ENCODE assay signal across 8 mouse cellular contexts in the genomic region with DNA sequence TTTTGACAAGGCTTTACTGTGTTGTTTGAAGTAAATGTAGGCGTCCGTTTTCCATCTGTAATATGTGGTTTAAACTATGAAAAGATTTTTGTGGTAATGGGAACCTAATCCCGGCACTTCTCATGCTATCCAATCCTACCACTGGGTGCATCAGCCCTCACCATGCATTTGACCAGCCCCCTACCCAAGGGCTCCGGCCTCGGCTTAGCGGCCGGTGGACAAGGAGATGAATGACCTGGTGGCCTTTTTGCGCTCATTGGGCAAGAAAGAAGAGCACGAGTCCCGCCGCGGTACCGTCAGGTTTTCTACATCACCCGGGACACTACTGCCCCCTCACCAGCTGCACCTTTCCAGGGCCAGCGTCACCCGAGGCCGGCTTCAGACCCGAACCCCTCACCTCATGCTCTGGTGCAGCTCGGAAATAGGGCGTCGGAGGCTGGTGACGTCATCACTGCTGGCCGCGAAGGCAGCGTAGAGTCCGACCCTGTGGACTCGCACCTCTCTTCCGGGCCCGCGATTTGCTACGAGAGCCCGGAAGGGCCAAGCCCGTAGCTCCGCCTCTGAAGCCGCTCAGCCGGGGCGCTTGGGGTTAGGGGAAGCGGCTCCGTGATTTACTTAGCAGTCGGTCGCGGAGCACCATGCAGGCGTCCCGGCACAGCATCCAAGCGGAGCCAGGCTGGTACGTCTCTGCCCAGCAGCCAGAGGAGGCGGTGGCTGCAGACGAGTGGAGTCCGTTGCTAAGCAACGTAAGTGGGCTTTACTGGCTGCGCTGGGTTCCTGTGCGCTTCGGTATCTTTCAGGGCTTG. TPM values are rescaled to one million over a fixed set of nuclear protein-coding genes. Genes with fewer than 3 reads are reported as not detected.
DNase-seq lines count a peak whose midpoint lies in the region; ATAC-seq lines count a peak whose summit lies in the region.

A gene (minus strand): TSS at position 424 of the 806 bp plus-strand sequence.
A gene (plus strand): TSS at position 493 of the 806 bp plus-strand sequence.

- H3K4me2 ChIP-seq in hindbrain, embryonic 12.5 days (replicated peaks), result peak within 1 kb of the TSS; percentile 62

- peak within 1 kb of the TSS; percentile 83 for H3K9ac ChIP-seq in hindbrain, embryonic 12.5 days

- peak within 1 kb of the TSS; percentile 75 for H3K4me3 ChIP-seq in hindbrain, embryonic 12.5 days

- under 1% methylated on average over 53 of the region's 53 CpGs for WGBS in hindbrain, embryonic 12.5 days

- ATAC-seq in hindbrain, embryonic 12.5 days (ENCODE audit: low FRiP score), result peak; percentile 98

- peak; percentile 96 for DNase-seq in MN1 (ENCODE audit: low spot score)
- peak; percentile 90 for DNase-seq in cerebellum, adult 9-10 months
- DNase-seq in frontal cortex, adult 2 months (ENCODE audit: extremely low spot score in 1 of 2, low spot score in 1 of 2), result peak; percentile 82 to 92
- DNase-seq in layer of hippocampus, postnatal 14 days (ENCODE audit: low spot score in 2 of 2), result peak; percentile 93
- peak; percentile 91 for DNase-seq in lung, postnatal 14 days
- peak; percentile 87 for DNase-seq in retina, adult 2 months (ENCODE audit: low read depth, low spot score)
- DNase-seq in thymus, postnatal 36 days, result peak; percentile 87 to 90

- no peaks in the 10 kb centered on the region for H3K27me3 ChIP-seq in hindbrain, embryonic 12.5 days

- peaks cover 22% of the 10 kb centered on the region for H3K4me1 ChIP-seq in hindbrain, embryonic 12.5 days

- H3K9me3 ChIP-seq in hindbrain, embryonic 12.5 days (replicated peaks), result no peaks in the 10 kb centered on the region

- peak within 1 kb of the TSS; percentile 86 for H3K27ac ChIP-seq in hindbrain, embryonic 12.5 days

- peaks cover 14% of the 10 kb centered on the region for H3K36me3 ChIP-seq in hindbrain, embryonic 12.5 days

RNA-seq across cellular contexts. Expression of the first gene that starts in this region (rescaled TPM):
- 13.6 and 15.5 TPM in 2 replicates for polyA plus RNA-seq in frontal cortex, adult 2 months (2012; rRNA removed)
- 18.7 and 19.9 TPM in 2 replicates for polyA plus RNA-seq in hindbrain, embryonic 12.5 days (2016; fragmentation: Nextera tagmentation; extraction: Ambion mirVana)
- 10 to 100 TPM in 1 of 2 experiments, 1 to 10 TPM in 1; 9.5 to 10.7 TPM for total RNA-seq in layer of hippocampus, postnatal 14 days (2021)

RNA-seq across cellular contexts. Expression of the second gene that starts in this region (rescaled TPM):
- 31.0 and 34.4 TPM in 2 replicates for polyA plus RNA-seq in frontal cortex, adult 2 months (2012; rRNA removed)
- polyA plus RNA-seq in hindbrain, embryonic 12.5 days (2016; fragmentation: Nextera tagmentation; extraction: Ambion mirVana), result 12.1 and 12.6 TPM in 2 replicates
- total RNA-seq in layer of hippocampus, postnatal 14 days (2021), result 10 to 100 TPM; 14.5 to 19.0 TPM

Comparison
In these comparisons a context has a peak if more than half of its experiments do, and no peak if none do; other contexts are left out.
1. Peak in every context shown above with its lines: DNase-seq, ATAC-seq, H3K4me3 ChIP-seq and H3K27ac ChIP-seq.